Mouse (Mus musculus): ENCODE measurements around the gene Slc36a3.

GRCm38 (mm10) chr11:55102015-55102414 lies 49.5 kb downstream of the Slc36a3 start:
- TF ChIP-seq CTCF (IDR thresholded peaks at IDR 0.05; ENCODE audit: control insufficient read depth, insufficient read depth, low read length) (no peak), POLR2A (IDR thresholded peaks at IDR 0.05; ENCODE audit: borderline replicate concordance, control insufficient read depth, low read depth, low read length) (no peak)

Measured in bone marrow, adult 2 months (tissue).